Mouse (Mus musculus) thymus, postnatal 0 days (tissue): Measurements from ENCODE around the gene Tcf7. TPM values are rescaled to one million over a fixed set of nuclear protein-coding genes. Genes with fewer than 3 reads are reported as not detected.
A peak's percentile ranks its signal among the peaks of the same experiment; 100 is the strongest.
"Not testable (repeated sequence)": the region's sequence is repeated elsewhere in the genome, so short reads cannot be mapped to it uniquely, and the experiment has no call there.

Source experiments
- DNase-seq: peaks from one replicate; pipeline ENCODE4 v3.0.0-alpha.2; 2015; ENCODE audit warnings: low spot score
- polyA plus RNA-seq: library from polyadenylated mRNA; unstranded; fragments of >200 nt; fragmentation: Nextera tagmentation; extraction: Ambion mirVana; gene quantifications from 2 replicates; pipeline ENCODE4 v1.2.1, GENCODE M21; 2015

The Tcf7 gene
- polyA plus RNA-seq, 1 experiment from 2014 or later, result 1,084 TPM

- no peak for DNase-seq
Observed at GRCm38 (mm10) chr11:52228722-52229448, 53.9 kb downstream of the Tcf7 start.

GRCm38 (mm10) chr11:52227466-52228226 lies 55.2 kb downstream of the Tcf7 start:
- DNase-seq, result no peak

GRCm38 (mm10) chr11:52227053-52227452 lies 55.8 kb downstream of the Tcf7 start:
- no peak for DNase-seq

DNA sequence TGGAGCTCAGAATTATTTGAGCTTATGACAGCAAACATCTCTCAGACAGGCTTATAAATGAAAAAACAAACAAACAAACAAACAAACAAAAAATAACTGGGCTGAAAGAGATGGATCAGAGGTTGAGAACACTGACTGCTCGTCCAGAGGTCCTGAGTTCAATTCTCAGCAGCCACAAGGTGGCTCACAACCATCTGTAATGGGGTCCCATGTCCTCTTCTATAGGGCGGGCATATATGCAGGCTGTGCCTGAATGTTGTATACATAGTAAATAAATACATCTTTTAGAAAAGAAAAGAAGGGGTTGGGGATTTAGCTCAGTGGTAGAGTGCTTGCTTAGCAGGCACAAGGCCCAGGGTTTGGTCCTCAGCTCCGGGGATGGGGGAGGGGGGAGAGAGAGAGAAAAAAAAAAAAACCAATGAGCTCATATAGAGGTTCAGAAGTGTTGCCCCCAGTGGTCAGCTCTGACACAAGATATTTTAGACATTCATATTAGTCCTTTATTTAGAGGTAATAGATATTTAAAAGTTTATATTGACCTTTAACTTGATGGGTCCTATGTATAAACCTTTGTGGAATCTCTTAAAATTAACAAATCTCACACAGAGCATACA lies 56.7 kb downstream of the Tcf7 start:
- no peak for DNase-seq

DNA sequence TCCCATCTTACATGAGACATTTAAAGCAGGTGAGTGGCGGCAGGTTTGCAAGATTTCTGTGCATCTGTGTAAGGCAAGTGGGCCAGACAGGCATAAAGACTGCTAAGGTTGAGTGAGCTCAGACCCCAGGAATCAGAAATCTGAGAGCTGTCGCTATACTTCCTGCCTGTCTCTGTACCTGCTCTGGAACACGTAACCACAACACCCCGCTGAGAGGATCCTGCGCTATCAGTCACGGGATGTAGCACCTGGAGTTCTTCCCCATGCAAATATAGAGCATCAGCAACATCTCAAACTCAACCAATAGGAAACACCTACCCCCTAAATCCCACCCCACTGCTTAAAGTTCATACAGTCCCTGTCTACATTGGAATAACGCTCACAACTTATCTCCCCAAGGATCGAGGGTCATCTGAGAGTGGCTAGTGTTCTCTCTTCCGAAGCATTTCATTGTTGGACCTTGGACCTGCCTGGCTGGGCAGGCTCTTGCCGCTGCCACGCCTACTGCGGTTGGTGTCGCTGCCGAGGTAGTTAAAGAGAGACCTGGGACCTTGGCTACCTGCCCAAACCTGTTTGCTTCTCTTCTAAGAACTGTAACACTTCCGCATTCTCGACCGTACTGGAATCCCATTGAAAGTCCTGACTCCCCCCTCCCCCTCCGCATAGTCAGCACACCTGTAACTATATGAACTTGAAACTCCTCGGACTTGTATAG lies 58.7 kb downstream of the Tcf7 start:
- DNase-seq, result peak; percentile 80

- DNase-seq, result peak; percentile 48
Observed at GRCm38 (mm10) chr11:52222891-52223290, 59.9 kb downstream of the Tcf7 start.

GRCm38 (mm10) chr11:52221921-52222320 lies 60.9 kb downstream of the Tcf7 start:
- not testable (repeated sequence) for DNase-seq

DNA sequence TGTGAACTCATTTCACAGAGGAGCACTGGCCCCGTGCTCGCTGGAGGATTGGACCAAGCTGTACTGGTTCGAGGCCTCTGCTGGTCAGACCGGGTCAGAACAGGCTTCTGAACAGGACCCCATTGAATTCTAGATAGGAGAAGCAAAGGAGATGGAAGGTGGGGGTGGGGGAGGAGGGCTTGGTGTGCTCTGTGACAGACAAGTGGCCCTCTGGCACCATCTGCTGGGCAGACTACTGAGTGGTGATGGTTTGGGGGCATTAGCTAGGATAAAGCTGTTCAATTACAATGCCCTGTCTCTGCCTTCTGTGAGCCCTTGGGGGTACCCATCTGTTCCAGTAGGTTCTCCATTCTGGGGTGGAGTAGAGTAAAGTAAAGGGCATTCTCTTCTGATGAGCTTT lies 62.5 kb downstream of the Tcf7 start:
- DNase-seq, result peak; percentile 80

GRCm38 (mm10) chr11:52213887-52214286 lies 68.9 kb downstream of the Tcf7 start, which contains the start of gene Olfr1371:
Gene Olfr1371 (minus strand): TSS chr11:52213987.
- DNase-seq, result no peak

Other genes with a start within 250 kb of the Tcf7 start
- gene Ppp2ca, start 184.3 kb downstream of the Tcf7 start, polyA plus RNA-seq, result 77.4 and 84.3 TPM in 2 replicates
- gene Olfr1373, start 137.5 kb downstream of the Tcf7 start, polyA plus RNA-seq, result not detected in 2 replicates
- not detected in 2 replicates for gene Olfr1371, start 69.0 kb downstream of the Tcf7 start, polyA plus RNA-seq
- 1,041 and 1,103 TPM in 2 replicates for gene Skp1a, start 51.0 kb downstream of the Tcf7 start, polyA plus RNA-seq
- gene Vdac1, start 77.8 kb upstream of the Tcf7 start, polyA plus RNA-seq, result 226 and 233 TPM in 2 replicates
- 85.6 and 89.6 TPM in 2 replicates for gene 9530068E07Rik, start 113.4 kb upstream of the Tcf7 start, polyA plus RNA-seq